Mouse (Mus musculus) MEL (cell line): ENCODE results near the gene Slc25a24. TPM values are rescaled to one million over a fixed set of nuclear protein-coding genes. Genes with fewer than 3 reads are reported as not detected.

Source experiments
- DNase-seq: peaks from one replicate; pipeline ENCODE4 v3.0.0; 2011; ENCODE audit warnings: low read depth, low spot score
- H3K27ac ChIP-seq: 2 replicates; pipeline ENCODE4 v1.5.1; 2012; ENCODE audit warnings: low read depth, mild to moderate bottlenecking, control low read depth, low read length, moderate library complexity; ENCODE audit not compliant: control insufficient read depth
- H3K27me3 ChIP-seq, 2 experiments: fragments of 150-350 bp in 1 of 2; sonication (generic) in 1 of 2; 2 replicates each; pipeline ENCODE4 v1.6.1; 2012; ENCODE audit warnings: low read length in 2 of 2, mild to moderate bottlenecking in 2 of 2, improper control_type of control experiment in 1 of 2, moderate library complexity in 1 of 2; ENCODE audit not compliant: insufficient read depth in 2 of 2, control insufficient read depth in 1 of 2
- H3K36me3 ChIP-seq, 2 experiments: 2 replicates each; pipeline ENCODE4 v1.6.1; 2012 to 2014; ENCODE audit warnings: low read length in 2 of 2, improper control_type of control experiment in 1 of 2, inconsistent platforms in 1 of 2, mild to moderate bottlenecking in 1 of 2; ENCODE audit not compliant: insufficient read depth in 2 of 2, control insufficient read depth in 1 of 2
- H3K4me1 ChIP-seq, 2 experiments: fragments of 150-350 bp in 1 of 2; sonication (generic) in 1 of 2; 2 replicates each; pipeline ENCODE4 v1.6.1; 2012; ENCODE audit warnings: low read length in 2 of 2, improper control_type of control experiment in 1 of 2, mild to moderate bottlenecking in 1 of 2; ENCODE audit not compliant: insufficient read depth in 2 of 2, control insufficient read depth in 1 of 2
- H3K4me3 ChIP-seq, 2 experiments: fragments of 150-350 bp in 1 of 2; sonication (generic) in 1 of 2; 2 replicates each; pipeline ENCODE4 v1.5.1; 2012; ENCODE audit warnings: low read depth in 2 of 2, low read length in 2 of 2, mild to moderate bottlenecking in 2 of 2, moderate library complexity in 2 of 2, control low read depth in 1 of 2, improper control_type of control experiment in 1 of 2; ENCODE audit not compliant: control insufficient read depth in 1 of 2, insufficient read depth in 1 of 2
- H3K79me2 ChIP-seq: 2 replicates; pipeline ENCODE4 v1.6.1; 2012; ENCODE audit warnings: mild to moderate bottlenecking, low read length, moderate library complexity; ENCODE audit not compliant: control insufficient read depth, poor library complexity, insufficient read depth
- H3K9ac ChIP-seq: 2 replicates; pipeline ENCODE4 v1.6.1; 2012; ENCODE audit warnings: low read depth, mild to moderate bottlenecking, control low read depth, low read length, moderate library complexity; ENCODE audit not compliant: control insufficient read depth, poor library complexity, severe bottlenecking
- H3K9me3 ChIP-seq: fragments of 150-350 bp; sonication (generic); replicated peaks from 2 replicates; pipeline ENCODE4 v1.6.1; 2012; ENCODE audit warnings: mild to moderate bottlenecking, low read length, improper control_type of control experiment, moderate library complexity; ENCODE audit not compliant: insufficient read depth
- ELF1 ChIP-seq: IDR thresholded peaks from 2 replicates; pipeline ENCODE4 v1.6.1; 2014; ENCODE audit warnings: low read depth, mild to moderate bottlenecking, inconsistent platforms, low read length, improper control_type of control experiment, moderate library complexity
- ETS1 ChIP-seq: IDR thresholded peaks from 2 replicates; pipeline ENCODE4 v1.6.1; 2012; ENCODE audit warnings: low read depth, mild to moderate bottlenecking, inconsistent platforms, low read length, improper control_type of control experiment, moderate library complexity
- HCFC1 ChIP-seq: IDR thresholded peaks from 2 replicates; pipeline ENCODE4 v1.6.1; 2012; ENCODE audit warnings: low read depth, mild to moderate bottlenecking, inconsistent platforms, low read length, improper control_type of control experiment, moderate library complexity
- JUND ChIP-seq: IDR thresholded peaks from 2 replicates; pipeline ENCODE4 v1.6.1; 2011; ENCODE audit warnings: low read depth, mild to moderate bottlenecking, improper control_type of control experiment, low read length
- KAT2A ChIP-seq: conservative IDR thresholded peaks from 2 replicates; pipeline ENCODE4 v1.6.1; 2012; ENCODE audit warnings: low read depth, low read length, improper control_type of control experiment, inconsistent platforms
- MAFK ChIP-seq: IDR thresholded peaks from 2 replicates; pipeline ENCODE4 v1.6.1; 2011; ENCODE audit warnings: low read depth, mild to moderate bottlenecking, low read length, improper control_type of control experiment, borderline replicate concordance
- MYB ChIP-seq: IDR thresholded peaks from 2 replicates; pipeline ENCODE4 v1.6.1; 2011; ENCODE audit warnings: mild to moderate bottlenecking, low read depth, low read length, improper control_type of control experiment
- MYC ChIP-seq: IDR thresholded peaks from 2 replicates; pipeline ENCODE4 v1.6.1; 2011; ENCODE audit warnings: low read depth, mild to moderate bottlenecking, low read length, improper control_type of control experiment, moderate library complexity
- NELFE ChIP-seq: IDR thresholded peaks from 2 replicates; pipeline ENCODE4 v1.6.1; 2011; ENCODE audit warnings: low read depth, low read length, improper control_type of control experiment
- NRF1 ChIP-seq: IDR thresholded peaks from 2 replicates; pipeline ENCODE4 v1.6.1; 2014; ENCODE audit warnings: low read depth, mild to moderate bottlenecking, inconsistent platforms, low read length, improper control_type of control experiment, moderate library complexity; ENCODE audit not compliant: poor library complexity, insufficient read depth, severe bottlenecking
- POLR2A ChIP-seq, 2 experiments: IDR thresholded peaks; 2 replicates each; pipeline ENCODE4 v1.6.1; 2011 to 2012; ENCODE audit warnings: low read length in 2 of 2, mild to moderate bottlenecking in 2 of 2, control low read depth in 1 of 2, improper control_type of control experiment in 1 of 2, low read depth in 1 of 2, moderate library complexity in 1 of 2; ENCODE audit not compliant: control insufficient read depth in 1 of 2, insufficient read depth in 1 of 2, poor library complexity in 1 of 2
- POLR2AphosphoS5 ChIP-seq: IDR thresholded peaks from 2 replicates; pipeline ENCODE4 v1.6.1; 2012; ENCODE audit warnings: low read depth, borderline replicate concordance, mild to moderate bottlenecking, inconsistent platforms, low read length, moderate library complexity, mixed read lengths
- RAD21 ChIP-seq: IDR thresholded peaks from 2 replicates; pipeline ENCODE4 v1.6.1; 2011; ENCODE audit warnings: mild to moderate bottlenecking, low read depth, low read length, improper control_type of control experiment
- SIN3A ChIP-seq: IDR thresholded peaks from 2 replicates; pipeline ENCODE4 v1.6.1; 2012; ENCODE audit warnings: low read length, improper control_type of control experiment, inconsistent platforms
- SMC3 ChIP-seq: IDR thresholded peaks from 2 replicates; pipeline ENCODE4 v1.6.1; 2011; ENCODE audit warnings: low read depth, low read length, improper control_type of control experiment
- TAL1 ChIP-seq: IDR thresholded peaks from 2 replicates; pipeline ENCODE4 v1.6.1; 2012; ENCODE audit warnings: mild to moderate bottlenecking, inconsistent platforms, low read length, moderate library complexity, mixed read lengths
- TBP ChIP-seq: IDR thresholded peaks from 2 replicates; pipeline ENCODE4 v1.8.0; 2011; ENCODE audit warnings: low read depth, low read length, improper control_type of control experiment
- USF1 ChIP-seq: IDR thresholded peaks from 2 replicates; pipeline ENCODE4 v1.6.1; 2014; ENCODE audit warnings: low read depth, mild to moderate bottlenecking, inconsistent platforms, low read length, improper control_type of control experiment, moderate library complexity
- USF2 ChIP-seq, 2 experiments: IDR thresholded peaks; 2 replicates each; pipeline ENCODE4 v1.6.1; 2011 to 2012; ENCODE audit warnings: improper control_type of control experiment in 2 of 2, low read length in 2 of 2, borderline replicate concordance in 1 of 2, inconsistent platforms in 1 of 2, low read depth in 1 of 2, mild to moderate bottlenecking in 1 of 2; ENCODE audit not compliant: insufficient read depth in 1 of 2
- ZC3H11A ChIP-seq: IDR thresholded peaks from 2 replicates; pipeline ENCODE4 v1.6.1; 2012; ENCODE audit warnings: low read depth, mild to moderate bottlenecking, inconsistent platforms, low read length, improper control_type of control experiment
- polyA plus RNA-seq, 2 experiments: library from polyadenylated mRNA; stranded (reverse) in 1 of 2; unstranded in 1 of 2; fragments of >175 nt in 1 of 2; fragments of >200 nt in 1 of 2; gene quantifications; 2 replicates each; pipeline versions ENCODE4 v1.2.1 to v1.2.4; 2012; ENCODE audit warnings: low replicate concordance in 2 of 2, low read depth in 1 of 2; ENCODE audit not compliant: insufficient read length in 2 of 2, insufficient read depth in 1 of 2, missing spikeins in 1 of 2
- total RNA-seq: library from RNA; depleted of rRNA; stranded (reverse); fragments of 300-350 nt; gene quantifications from 2 replicates; pipeline ENCODE4 v1.2.3, GENCODE M21; 2012

Gene Slc25a24
- total and polyA plus RNA-seq, 3 experiments: 5.6 to 14.3 TPM; not detected in 1

- Histone ChIP-seq H3K27ac (no peak overlapping the region), H3K9me3 (no peaks in the 10 kb centered on the region), H3K27me3 (no peaks in the 10 kb centered on the region; a peak in 3 of 4 replicates), H3K36me3 (no peaks in the 10 kb centered on the region), H3K4me1 (no peaks in the 10 kb centered on the region), H3K4me3 (no peak overlapping the region), H3K79me2 (no peaks in the 10 kb centered on the region)
- DNase-seq: no peak
- no peak for TF ChIP-seq ETS1
- TF ChIP-seq MYC: no peak
- no peak for TF ChIP-seq TBP
- TF ChIP-seq SIN3A: no peak
- TF ChIP-seq KAT2A: no peak
- no peak for TF ChIP-seq POLR2A (IDR thresholded peaks at IDR 0.05; ENCODE audit: control insufficient read depth in 1 of 2, insufficient read depth in 1 of 2, low read depth in 1 of 2, low read length in 2 of 2, poor library complexity in 1 of 2)
- no peak for TF ChIP-seq MYB
- TF ChIP-seq MAFK: no peak
- TF ChIP-seq ZC3H11A: no peak
- no peak for TF ChIP-seq POLR2AphosphoS5
- TF ChIP-seq USF2 (IDR thresholded peaks at IDR 0.05; ENCODE audit: borderline replicate concordance in 1 of 2, insufficient read depth in 1 of 2, low read depth in 1 of 2, low read length in 2 of 2): no peak
- TF ChIP-seq SMC3: no peak
- TF ChIP-seq RAD21: no peak
- TF ChIP-seq, all 39 proteins: peak for 0
- H3K9ac ChIP-seq: no peak overlapping the region
Observed at GRCm38 (mm10) chr3:109199280-109199679, 76.3 kb downstream of the Slc25a24 start.

DNA sequence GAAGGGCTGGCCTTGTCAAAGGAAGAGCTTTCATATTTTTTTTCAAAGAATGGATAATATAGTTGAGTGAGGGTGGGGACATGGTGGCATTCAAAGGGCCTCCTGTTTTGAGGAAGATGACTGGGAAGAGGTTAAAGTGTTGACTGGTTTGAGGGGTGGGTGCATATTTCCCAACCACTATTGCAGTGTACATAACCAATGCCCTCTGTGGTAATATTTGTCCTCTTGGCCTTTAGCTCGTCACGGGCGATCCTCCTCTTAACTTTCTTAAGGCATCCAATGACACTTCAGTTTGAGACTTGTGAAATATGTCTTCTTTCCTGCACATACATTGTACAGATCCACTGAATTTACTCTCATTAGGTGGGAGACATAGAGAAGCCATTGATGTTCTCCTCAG is 89.4 kb downstream of the Slc25a24 start:
- Histone ChIP-seq H3K79me2 (no peaks in the 10 kb centered on the region), H3K27ac (no peak overlapping the region), H3K27me3 (no peaks in the 10 kb centered on the region), H3K9me3 (no peaks in the 10 kb centered on the region), H3K36me3 (no peaks in the 10 kb centered on the region), H3K9ac (no peak overlapping the region), H3K4me1 (no peaks in the 10 kb centered on the region), H3K4me3 (no peak overlapping the region)
- DNase-seq: no peak
- TF ChIP-seq ETS1: no peak
- no peak for TF ChIP-seq NELFE
- TF ChIP-seq NRF1: no peak
- TF ChIP-seq HCFC1: no peak
- TF ChIP-seq ELF1: no peak
- no peak for TF ChIP-seq TAL1
- TF ChIP-seq USF1: no peak
- TF ChIP-seq JUND: no peak
